Mouse (Mus musculus) layer of hippocampus, adult 9-11 months (tissue): Measurements from ENCODE around the gene Adarb1.
"Not testable (repeated sequence)": the region's sequence is repeated elsewhere in the genome, so short reads cannot be mapped to it uniquely, and the experiment has no call there.

Experiments used
- DNase-seq: peaks from one replicate; pipeline ENCODE4 v3.0.0; 2022

Gene Adarb1

DNA sequence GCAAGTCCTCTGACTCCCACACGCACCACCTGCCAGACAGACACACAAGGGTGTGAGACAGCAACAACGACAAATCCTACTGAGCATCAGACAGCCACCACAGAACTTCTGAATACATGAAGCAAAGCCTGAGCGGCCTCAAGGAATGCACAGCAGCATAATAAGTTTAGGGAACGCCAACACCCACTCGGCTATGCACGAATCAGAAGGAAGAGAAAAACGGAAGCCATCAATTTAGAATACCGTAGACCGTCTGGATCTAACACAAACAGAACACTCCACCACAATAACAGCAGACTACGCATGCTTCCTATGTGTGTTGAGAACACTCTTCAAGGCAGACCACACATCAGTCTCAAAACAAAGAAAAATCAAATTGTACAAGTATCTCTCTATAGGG is 109.1 kb downstream of the Adarb1 start:
- no peak for DNase-seq

- DNase-seq: no peak
Measured at GRCm38 (mm10) chr10:77305766-77306165, 112.3 kb downstream of the Adarb1 start.

DNA sequence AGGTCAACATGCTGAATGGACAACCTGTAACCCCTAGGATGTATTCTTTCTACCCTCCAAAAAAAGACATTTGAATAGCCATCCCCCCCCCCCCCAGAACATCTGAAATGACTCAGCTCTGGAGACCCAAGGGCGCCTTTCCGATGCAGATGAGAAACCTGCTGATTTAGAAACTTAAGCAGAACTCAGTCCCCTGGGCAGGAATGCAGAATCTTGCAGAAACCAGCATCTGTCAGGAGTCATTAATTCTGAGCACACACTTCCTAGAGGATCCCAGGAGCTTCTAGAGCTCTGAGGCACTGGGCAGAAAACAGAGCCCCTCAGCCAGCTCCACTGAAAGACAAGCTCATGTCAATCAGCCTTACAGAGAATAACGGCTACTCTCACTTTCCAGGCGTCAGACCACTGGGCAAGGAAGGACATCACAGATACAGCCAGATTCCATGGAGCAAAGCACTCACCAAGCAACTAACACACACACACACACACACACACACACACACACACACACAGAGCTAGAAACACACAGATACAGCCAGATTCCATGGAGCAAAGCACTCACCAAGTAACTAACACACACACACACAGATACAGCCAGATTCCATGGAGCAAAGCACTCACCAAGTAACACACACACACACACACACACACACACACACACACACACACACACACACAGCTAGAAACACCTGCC is 113.1 kb downstream of the Adarb1 start:
- no peak for DNase-seq

DNA sequence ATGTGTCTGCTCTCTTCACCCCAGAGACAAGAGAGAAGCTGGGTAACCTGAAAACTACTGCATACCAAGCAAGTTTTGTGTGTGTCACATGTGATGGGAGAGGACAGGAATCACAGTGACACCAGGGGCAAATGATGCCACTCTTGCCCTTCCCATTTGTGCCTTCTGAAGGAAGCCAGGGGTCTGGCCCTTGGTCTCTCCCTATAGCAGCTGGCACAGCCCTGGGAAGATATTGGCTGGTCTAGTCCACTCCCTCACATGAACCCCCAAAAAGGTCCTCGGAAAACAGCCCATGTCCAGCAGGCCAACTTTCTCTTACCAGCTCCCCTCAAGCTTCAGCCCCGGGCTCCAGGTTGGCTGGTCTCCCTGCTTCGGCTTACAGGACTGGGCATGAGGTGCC is 113.7 kb downstream of the Adarb1 start:
- DNase-seq: no peak

GRCm38 (mm10) chr10:77300934-77301297 is 117.2 kb downstream of the Adarb1 start:
- DNase-seq: no peak

DNA sequence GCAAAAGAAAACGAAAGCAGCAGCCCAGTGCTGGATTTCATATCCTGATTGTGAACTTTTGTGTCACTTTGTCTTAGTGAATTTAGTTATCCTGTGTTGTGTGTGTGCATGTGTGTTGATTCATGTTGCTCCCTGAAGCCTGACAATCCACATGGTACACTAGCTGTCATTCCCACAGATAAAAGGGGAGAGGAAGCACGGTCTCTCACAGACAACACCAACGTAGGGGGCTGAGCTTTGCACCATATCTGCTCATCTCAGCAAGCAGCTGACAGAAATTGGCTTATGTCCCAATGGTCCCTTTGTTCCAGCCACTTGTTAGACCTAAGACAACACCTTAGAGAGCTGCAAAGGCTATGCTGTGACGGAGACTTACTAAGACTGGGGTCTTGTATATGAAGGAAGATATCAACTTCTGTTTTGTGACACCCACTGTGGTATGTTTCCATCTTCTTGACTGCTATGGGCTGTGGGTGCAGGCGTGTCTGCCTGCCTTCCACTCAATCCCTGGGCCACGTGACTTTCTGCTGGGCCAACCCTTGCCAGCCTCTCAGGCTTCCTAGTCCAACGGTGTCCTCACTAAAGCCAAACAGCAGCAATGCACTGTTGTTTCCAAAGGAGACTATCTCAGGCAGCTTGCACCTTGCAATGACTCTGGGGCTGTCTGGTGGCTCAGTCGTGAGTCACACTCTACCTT is 117.7 kb downstream of the Adarb1 start:
- DNase-seq: no peak

GRCm38 (mm10) chr10:77299194-77299593 is 118.9 kb downstream of the Adarb1 start:
- no peak for DNase-seq

DNA sequence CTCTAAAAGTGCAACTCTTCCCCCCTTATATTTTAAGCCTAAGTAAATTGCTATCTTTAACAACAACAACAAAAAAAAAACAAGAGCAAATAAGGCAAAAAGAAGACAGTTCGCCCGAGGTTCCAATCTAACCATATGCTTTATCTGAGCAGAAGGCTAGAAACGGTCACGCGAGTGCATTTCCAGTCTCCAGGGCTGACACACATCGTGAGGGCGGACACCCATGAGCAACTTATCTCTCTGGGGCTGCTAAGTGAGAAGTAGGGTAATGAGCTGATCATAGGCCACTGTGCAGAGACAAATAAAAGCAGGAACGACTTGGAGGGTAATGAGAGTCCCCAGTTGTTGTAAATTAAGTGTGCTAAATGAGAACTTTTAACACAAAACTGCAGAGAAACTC is 119.4 kb downstream of the Adarb1 start:
- DNase-seq: no peak

GRCm38 (mm10) chr10:77294691-77295090 is 123.4 kb downstream of the Adarb1 start:
- DNase-seq: peak; percentile 69

DNA sequence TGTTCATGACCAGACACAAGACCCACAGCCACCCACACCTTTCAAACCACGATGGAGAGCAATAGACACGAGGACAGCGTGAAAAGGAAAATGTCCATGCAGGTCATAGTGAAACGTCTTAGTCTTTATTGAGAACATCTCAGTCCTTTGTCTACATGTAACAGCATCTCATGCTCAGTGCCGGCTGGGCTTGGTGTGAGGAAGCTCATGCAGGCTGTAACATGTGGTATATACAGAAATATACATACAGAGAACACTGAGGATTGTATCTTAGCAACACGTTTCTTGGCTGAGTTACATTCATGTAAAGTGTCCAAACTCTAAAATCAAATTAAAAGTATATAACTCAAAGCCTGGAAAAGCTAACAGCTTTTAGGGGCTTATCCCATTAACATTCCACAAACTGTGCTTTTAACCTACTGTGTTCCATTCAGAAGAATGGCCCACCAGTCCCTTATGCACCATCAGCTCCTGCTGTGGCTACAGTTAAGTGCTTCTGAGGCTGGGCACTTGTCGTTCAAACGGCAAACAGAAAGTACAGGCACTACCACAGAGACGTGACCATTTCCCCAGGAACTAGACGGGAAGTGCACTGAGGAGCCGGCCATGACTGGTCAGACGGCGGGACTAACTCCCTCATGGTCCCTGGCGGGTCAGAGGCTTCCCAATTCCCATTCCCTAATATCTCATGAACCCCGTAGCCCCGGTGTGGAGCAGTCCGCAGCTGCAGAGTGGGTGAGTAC is 127.3 kb downstream of the Adarb1 start:
- no peak for DNase-seq

DNA sequence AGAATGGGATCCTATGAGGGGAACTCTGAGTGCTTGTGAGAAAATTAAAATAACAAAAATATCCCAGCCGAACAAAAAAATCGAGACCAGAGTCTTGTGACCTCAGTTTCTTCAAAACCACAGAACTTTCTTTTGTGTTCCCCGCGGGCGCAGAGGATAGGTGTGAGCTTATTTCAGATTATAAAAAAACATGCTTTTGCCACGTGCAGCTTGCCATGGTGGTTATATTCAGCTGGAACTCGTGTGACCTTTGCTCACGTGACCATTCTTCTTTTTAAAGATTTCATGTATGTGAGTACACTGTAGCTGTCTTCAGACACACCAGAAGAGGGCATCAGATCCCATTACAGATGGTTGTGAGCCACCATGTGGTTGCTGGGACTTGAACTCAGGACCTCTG is 128.5 kb downstream of the Adarb1 start:
- no peak for DNase-seq

DNA sequence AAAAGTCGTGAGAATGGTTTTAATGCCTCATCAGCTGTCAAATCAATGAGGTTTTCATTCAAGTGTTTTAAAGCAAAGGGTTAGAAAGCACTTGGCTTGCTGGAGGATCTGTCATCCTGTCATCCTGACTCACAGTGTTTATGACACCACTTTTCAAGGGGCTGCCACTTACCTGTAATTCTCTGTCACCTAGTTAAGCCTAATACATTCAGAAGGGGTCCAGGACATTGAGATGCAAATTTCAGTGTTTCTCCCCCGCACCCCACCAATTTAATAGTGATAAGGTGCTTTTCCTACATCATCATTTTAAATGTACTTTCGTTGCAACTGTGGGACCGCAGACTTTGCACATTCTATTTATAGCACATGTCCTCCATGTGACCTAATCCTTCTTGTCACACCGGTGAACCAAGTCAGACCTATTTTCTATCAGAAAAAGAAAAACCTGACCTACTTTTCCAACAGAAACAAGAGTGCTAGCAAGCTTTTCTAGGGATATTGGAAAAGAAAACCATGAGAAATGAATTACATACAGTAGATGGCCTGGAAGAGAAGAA is 129.4 kb downstream of the Adarb1 start:
- DNase-seq: no peak

DNA sequence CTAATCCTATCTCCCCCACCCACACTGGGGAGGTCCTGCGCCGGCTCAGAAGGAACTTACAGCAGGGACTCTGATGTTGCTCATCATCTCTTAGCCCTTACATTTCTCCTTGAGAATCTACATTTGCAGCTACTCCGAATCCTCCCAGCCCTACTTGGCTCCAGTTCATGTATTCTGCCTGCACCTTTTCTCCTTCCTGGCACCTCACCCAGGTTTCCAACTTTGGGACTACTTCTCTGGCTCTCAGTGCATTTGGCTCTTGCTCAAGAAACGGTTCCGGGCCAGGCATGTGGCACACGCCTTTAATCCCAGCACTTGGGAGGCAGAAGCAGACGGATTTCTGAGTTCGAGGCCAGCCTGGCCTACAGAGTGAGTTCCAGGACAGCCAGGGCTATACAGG is 130.4 kb downstream of the Adarb1 start:
- no peak for DNase-seq

- no peak for DNase-seq
Measured at GRCm38 (mm10) chr10:77284832-77285231, 133.2 kb downstream of the Adarb1 start.

DNA sequence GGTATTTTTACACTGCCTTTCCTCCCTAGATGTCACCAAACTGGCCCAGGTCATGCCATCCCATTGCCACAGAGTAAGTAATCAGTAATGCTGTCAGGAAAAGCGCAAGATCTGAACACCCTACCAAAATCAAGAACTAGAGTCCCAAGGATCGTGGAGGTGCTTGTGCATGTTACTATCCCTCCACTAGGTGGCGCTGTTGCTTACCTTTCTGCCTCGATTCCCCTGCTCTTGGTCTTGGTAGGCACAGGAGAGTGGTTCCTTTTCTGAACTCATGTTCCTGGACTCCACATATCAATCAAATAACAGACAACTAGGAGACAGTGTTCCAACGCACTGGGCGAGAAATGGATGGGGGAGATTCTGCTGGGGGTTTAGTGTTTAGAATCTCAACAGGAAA is 135.2 kb downstream of the Adarb1 start:
- DNase-seq: peak; percentile 57

DNA sequence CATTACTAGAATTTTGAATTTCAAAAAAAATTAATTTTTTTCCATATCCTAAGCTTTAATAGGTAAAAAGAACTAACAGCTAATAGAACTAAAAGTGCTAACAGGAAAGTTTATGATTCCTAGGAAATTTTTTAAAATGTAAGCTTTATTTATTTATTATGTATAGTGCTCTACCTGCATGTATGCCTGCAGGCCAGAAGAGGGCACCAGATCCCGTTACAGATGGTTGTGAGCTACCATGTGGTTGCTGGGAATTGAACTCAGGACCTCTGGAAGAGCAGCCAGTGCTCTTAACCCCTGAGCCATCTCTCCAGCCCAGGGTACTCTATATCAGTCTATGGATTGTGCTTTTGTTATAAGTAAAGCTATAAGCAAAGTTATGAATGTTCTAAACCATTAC is 136.0 kb downstream of the Adarb1 start:
- DNase-seq: not testable (repeated sequence)

DNA sequence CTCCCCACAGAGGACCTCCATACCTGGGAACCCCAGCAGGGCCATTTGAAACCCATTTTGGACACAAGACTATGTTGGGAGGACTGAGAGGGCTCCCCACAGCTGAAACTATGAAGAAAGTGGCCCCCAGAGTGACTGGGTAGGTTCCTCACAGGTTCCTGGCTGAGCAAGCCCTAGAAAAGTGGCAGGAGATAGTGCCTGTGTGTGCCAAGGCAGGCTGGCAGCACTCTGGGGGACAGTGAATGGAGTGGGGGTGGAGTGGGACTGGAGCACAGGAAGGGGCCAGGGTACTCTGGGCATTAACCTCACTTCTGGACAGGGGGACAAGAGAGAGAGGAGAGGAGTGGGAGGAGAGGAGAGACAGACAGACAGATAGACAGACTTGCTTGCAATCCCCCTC is 144.3 kb downstream of the Adarb1 start:
- DNase-seq: no peak

- DNase-seq: no peak
Measured at GRCm38 (mm10) chr10:77272980-77273730, 144.9 kb downstream of the Adarb1 start.

- no peak for DNase-seq
Measured at GRCm38 (mm10) chr10:77269129-77269528, 148.9 kb downstream of the Adarb1 start.

- DNase-seq: no peak
Measured at GRCm38 (mm10) chr10:77267027-77267426, 151.0 kb downstream of the Adarb1 start.

GRCm38 (mm10) chr10:77266281-77266680 is 151.8 kb downstream of the Adarb1 start:
- DNase-seq: peak; percentile 72

GRCm38 (mm10) chr10:77260166-77260875 is 157.7 kb downstream of the Adarb1 start:
- no peak for DNase-seq
